Mouse (Mus musculus): ENCODE measurements around the gene Iqsec1.

- TF ChIP-seq GATA1 (IDR thresholded peaks at IDR 0.05; ENCODE audit: borderline replicate concordance, low read length) (no peak), FLI1 (IDR thresholded peaks at IDR 0.05; ENCODE audit: low read length) (no peak)
These were observed 247.4 kb downstream of the Iqsec1 start for GRCm38 (mm10) chr6:90741056-90741420.

Data from megakaryocyte, embryonic 14.5 days (primary cell).